Mouse (Mus musculus): ENCODE measurements around the gene Manba. TPM values are rescaled to one million over a fixed set of nuclear protein-coding genes. Genes with fewer than 3 reads are reported as not detected.

The Manba gene
- polyA plus RNA-seq, 1 experiment: 2.9 TPM

- H3K36me3 ChIP-seq (ENCODE audit: control insufficient read depth, insufficient read depth): peaks cover 10% of the 10 kb centered on the region
- no peak for TF ChIP-seq CEBPB (IDR thresholded peaks at IDR 0.05; ENCODE audit: low read depth)
- TF ChIP-seq MYOG (IDR thresholded peaks at IDR 0.05; ENCODE audit: control insufficient read depth, extremely low read depth, insufficient read length): no peak
- no peak for TF ChIP-seq CTCF (IDR thresholded peaks at IDR 0.05; ENCODE audit: control insufficient read depth, insufficient read depth, insufficient read length)
- TF ChIP-seq FOSL1 (IDR thresholded peaks at IDR 0.05; ENCODE audit: insufficient read depth, low read length, poor library complexity, severe bottlenecking): no peak
- no peaks in the 10 kb centered on the region for H3K79me3 ChIP-seq (ENCODE audit: low read depth)
- no peak overlapping the region for H3ac ChIP-seq (ENCODE audit: control insufficient read depth, insufficient read length, low read depth)
- H3K27me3 ChIP-seq (ENCODE audit: control insufficient read depth, insufficient read depth, insufficient read length): no peaks in the 10 kb centered on the region
- no peaks in the 10 kb centered on the region for H3K79me2 ChIP-seq (ENCODE audit: control insufficient read depth, insufficient read depth)
- no peak overlapping the region for H3K4me3 ChIP-seq (ENCODE audit: insufficient read depth, poor library complexity, severe bottlenecking)
These were observed 93.8 kb downstream of the Manba start for GRCm38 (mm10) chr3:135579179-135579578.

- TF ChIP-seq CEBPB (IDR thresholded peaks at IDR 0.05; ENCODE audit: low read depth) (no peak), MAX (IDR thresholded peaks at IDR 0.05) (no peak), MYOD1 (IDR thresholded peaks at IDR 0.05; ENCODE audit: control insufficient read depth, insufficient read length, low read depth) (no peak), CTCF (IDR thresholded peaks at IDR 0.05; ENCODE audit: control insufficient read depth, insufficient read depth, insufficient read length) (no peak)
- no peaks in the 10 kb centered on the region for H3K27me3 ChIP-seq (ENCODE audit: control insufficient read depth, insufficient read depth, insufficient read length)
- H3K36me3 ChIP-seq (ENCODE audit: control insufficient read depth, insufficient read depth): peaks cover 24% of the 10 kb centered on the region
- H3ac ChIP-seq (ENCODE audit: control insufficient read depth, insufficient read length, low read depth): no peak overlapping the region
- no peak overlapping the region for H3K4me3 ChIP-seq (ENCODE audit: insufficient read depth, poor library complexity, severe bottlenecking)
- no peaks in the 10 kb centered on the region for H3K79me2 ChIP-seq (ENCODE audit: control insufficient read depth, insufficient read depth)
- no peaks in the 10 kb centered on the region for H3K79me3 ChIP-seq (ENCODE audit: low read depth)
These were observed 95.2 kb downstream of the Manba start for GRCm38 (mm10) chr3:135580439-135581275.

DNA sequence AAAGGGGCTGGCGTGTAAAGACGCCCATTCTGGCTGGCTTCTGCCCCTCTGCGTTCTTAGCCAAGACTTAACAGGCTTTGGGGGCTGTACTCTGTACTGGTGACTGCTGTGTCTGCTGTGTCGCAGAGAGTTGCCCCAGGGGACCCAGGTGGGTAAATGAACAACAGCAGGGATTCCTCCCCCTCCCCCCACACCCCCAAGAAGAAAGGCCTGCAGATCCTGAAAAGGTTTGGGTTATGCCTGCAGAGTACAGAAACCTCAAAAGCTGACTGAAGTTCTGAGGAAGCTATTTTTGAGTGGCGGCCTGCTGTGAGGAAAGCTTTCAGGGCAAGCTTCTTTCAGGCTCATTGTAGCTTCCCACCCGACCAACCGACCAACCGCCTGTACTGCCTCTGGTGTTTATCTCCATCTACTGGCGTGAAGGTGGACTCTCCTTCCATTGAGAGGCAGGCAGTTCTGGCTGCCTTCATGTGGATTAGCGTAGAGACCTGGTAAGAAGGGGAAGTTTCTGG is 96.3 kb downstream of the Manba start:
- no peaks in the 10 kb centered on the region for H3K27me3 ChIP-seq (ENCODE audit: control insufficient read depth, insufficient read depth, insufficient read length)
- TF ChIP-seq MYOG (IDR thresholded peaks at IDR 0.05; ENCODE audit: control insufficient read depth, extremely low read depth, insufficient read length): no peak
- no peak for TF ChIP-seq FOSL1 (IDR thresholded peaks at IDR 0.05; ENCODE audit: insufficient read depth, low read length, poor library complexity, severe bottlenecking)
- no peak for TF ChIP-seq MAX (IDR thresholded peaks at IDR 0.05)
- TF ChIP-seq USF1 (IDR thresholded peaks at IDR 0.05; ENCODE audit: low read depth): no peak
- TF ChIP-seq CEBPB (IDR thresholded peaks at IDR 0.05; ENCODE audit: low read depth): no peak
- no peak for TF ChIP-seq CTCF (IDR thresholded peaks at IDR 0.05; ENCODE audit: control insufficient read depth, insufficient read depth, insufficient read length)
- no peak for TF ChIP-seq MYOD1 (IDR thresholded peaks at IDR 0.05; ENCODE audit: control insufficient read depth, insufficient read length, low read depth)
- no peaks in the 10 kb centered on the region for H3K79me2 ChIP-seq (ENCODE audit: control insufficient read depth, insufficient read depth)
- no peak overlapping the region for H3ac ChIP-seq (ENCODE audit: control insufficient read depth, insufficient read length, low read depth)
- no peak overlapping the region for H3K4me3 ChIP-seq (ENCODE audit: insufficient read depth, poor library complexity, severe bottlenecking)
- no peaks in the 10 kb centered on the region for H3K79me3 ChIP-seq (ENCODE audit: low read depth)
- H3K36me3 ChIP-seq (ENCODE audit: control insufficient read depth, insufficient read depth): peaks cover 33% of the 10 kb centered on the region

DNA sequence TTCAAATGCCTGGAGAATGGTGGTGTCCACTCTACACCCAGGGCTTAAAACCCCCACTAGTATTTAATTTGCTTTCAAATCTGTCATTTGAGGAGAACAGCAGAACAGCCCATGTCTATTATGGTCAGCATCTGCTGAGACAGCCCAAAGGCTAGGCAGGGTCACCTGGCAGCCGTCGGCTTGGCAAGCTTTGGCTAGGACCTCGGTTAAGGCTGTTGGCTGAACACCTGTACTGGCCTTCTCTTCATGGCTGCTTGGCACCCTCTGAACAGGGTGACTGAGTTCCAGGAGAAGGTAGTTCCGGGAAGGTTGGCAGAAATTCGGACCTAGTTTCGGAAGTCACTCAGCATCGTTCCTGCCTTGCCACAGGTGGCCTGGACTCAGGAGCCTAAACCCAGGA is 96.8 kb downstream of the Manba start:
- Histone ChIP-seq H3K79me3 (ENCODE audit: low read depth) (no peaks in the 10 kb centered on the region), H3K27me3 (ENCODE audit: control insufficient read depth, insufficient read depth, insufficient read length) (no peaks in the 10 kb centered on the region), H3ac (ENCODE audit: control insufficient read depth, insufficient read length, low read depth) (no peak overlapping the region), H3K4me3 (ENCODE audit: insufficient read depth, poor library complexity, severe bottlenecking) (no peak overlapping the region), H3K79me2 (ENCODE audit: control insufficient read depth, insufficient read depth) (no peaks in the 10 kb centered on the region), H3K36me3 (ENCODE audit: control insufficient read depth, insufficient read depth) (peaks cover 38% of the 10 kb centered on the region)
- no peak for TF ChIP-seq FOSL1 (IDR thresholded peaks at IDR 0.05; ENCODE audit: insufficient read depth, low read length, poor library complexity, severe bottlenecking)
- TF ChIP-seq USF1 (IDR thresholded peaks at IDR 0.05; ENCODE audit: low read depth): no peak
- TF ChIP-seq CEBPB (IDR thresholded peaks at IDR 0.05; ENCODE audit: low read depth): no peak
- no peak for TF ChIP-seq MAX (IDR thresholded peaks at IDR 0.05)
- no peak for TF ChIP-seq CTCF (IDR thresholded peaks at IDR 0.05; ENCODE audit: control insufficient read depth, insufficient read depth, insufficient read length)
- no peak for TF ChIP-seq MYOD1 (IDR thresholded peaks at IDR 0.05; ENCODE audit: control insufficient read depth, insufficient read length, low read depth)
- TF ChIP-seq MYOG (IDR thresholded peaks at IDR 0.05; ENCODE audit: control insufficient read depth, extremely low read depth, insufficient read length): no peak

DNA sequence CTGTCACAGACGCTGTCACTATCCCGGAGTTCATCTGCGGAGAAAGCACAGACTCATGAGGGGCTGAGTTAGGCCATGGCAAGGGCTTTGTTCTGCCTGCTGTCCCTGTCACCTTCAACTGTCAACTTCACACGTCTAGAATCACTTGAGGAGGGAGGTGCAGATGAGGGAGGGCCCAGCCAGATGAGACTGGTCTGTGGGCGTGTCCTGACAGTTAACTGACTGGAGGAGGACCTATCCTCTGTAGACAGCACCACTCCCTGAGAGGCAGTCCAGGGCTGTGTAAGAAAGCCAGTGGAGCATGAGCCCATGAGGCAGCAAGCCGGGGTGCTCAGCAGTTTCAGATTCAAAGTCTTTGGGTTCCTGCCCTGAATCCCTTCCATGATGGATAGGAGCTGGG is 100.1 kb downstream of the Manba start:
- no peak for TF ChIP-seq FOSL1 (IDR thresholded peaks at IDR 0.05; ENCODE audit: insufficient read depth, low read length, poor library complexity, severe bottlenecking)
- no peak for TF ChIP-seq MYOG (IDR thresholded peaks at IDR 0.05; ENCODE audit: control insufficient read depth, extremely low read depth, insufficient read length)
- no peak for TF ChIP-seq MYOD1 (IDR thresholded peaks at IDR 0.05; ENCODE audit: control insufficient read depth, insufficient read length, low read depth)
- TF ChIP-seq CTCF (IDR thresholded peaks at IDR 0.05; ENCODE audit: control insufficient read depth, insufficient read depth, insufficient read length): no peak
- no peak for TF ChIP-seq USF1 (IDR thresholded peaks at IDR 0.05; ENCODE audit: low read depth)
- no peak for TF ChIP-seq CEBPB (IDR thresholded peaks at IDR 0.05; ENCODE audit: low read depth)
- TF ChIP-seq MAX (IDR thresholded peaks at IDR 0.05): no peak
- no peak overlapping the region for H3ac ChIP-seq (ENCODE audit: control insufficient read depth, insufficient read length, low read depth)
- H3K79me3 ChIP-seq (ENCODE audit: low read depth): no peaks in the 10 kb centered on the region
- H3K79me2 ChIP-seq (ENCODE audit: control insufficient read depth, insufficient read depth): no peaks in the 10 kb centered on the region
- H3K4me3 ChIP-seq (ENCODE audit: insufficient read depth, poor library complexity, severe bottlenecking): no peak overlapping the region
- peaks cover 69% of the 10 kb centered on the region for H3K36me3 ChIP-seq (ENCODE audit: control insufficient read depth, insufficient read depth)
- H3K27me3 ChIP-seq (ENCODE audit: control insufficient read depth, insufficient read depth, insufficient read length): no peaks in the 10 kb centered on the region
